Mouse (Mus musculus) inflammation-experienced regulatory T-cells, adult 6 months (primary cell): ENCODE data around the gene Wfdc1. TPM values are rescaled to one million over a fixed set of nuclear protein-coding genes. Genes with fewer than 3 reads are reported as not detected.

Experiments used
- ATAC-seq: one replicate; pipeline ENCODE4 v1.8.0; 2017
- polyA plus RNA-seq, 3 experiments: library from polyadenylated mRNA; unstranded; fragments of 100-300 nt; shearing (Covaris generic); gene quantifications; one replicate each; pipeline ENCODE4 v1.2.1; 2017

The Wfdc1 gene
- polyA plus RNA-seq, 3 experiments from 2014 or later = not detected

- no peak for ATAC-seq
Measured at GRCm38 (mm10) chr8:119737093-119737900, 71.1 kb downstream of the Wfdc1 start.

Other genes with a start within 250 kb of the Wfdc1 start
- gene Osgin1, start 232.2 kb upstream of the Wfdc1 start, polyA plus RNA-seq = 10 to 100 TPM; 15.6 to 28.0 (median 24.5) TPM
- not detected for gene Necab2, start 219.6 kb upstream of the Wfdc1 start, polyA plus RNA-seq
- gene Slc38a8, start 164.7 kb upstream of the Wfdc1 start, polyA plus RNA-seq = not detected
- gene Mbtps1, start 107.6 kb upstream of the Wfdc1 start, polyA plus RNA-seq = 10 to 100 TPM; 32.6 to 52.2 (median 45.6) TPM
- gene Hsdl1, start 91.2 kb upstream of the Wfdc1 start, polyA plus RNA-seq = 10 to 100 TPM; 30.3 to 73.9 (median 72.5) TPM
- not detected for gene Dnaaf1, start 91.1 kb upstream of the Wfdc1 start, polyA plus RNA-seq
- 10 to 100 TPM in 2 of 3 experiments, 1 to 10 TPM in 1; 8.3 to 14.8 (median 13.3) TPM for gene Taf1c, start 61.1 kb upstream of the Wfdc1 start, polyA plus RNA-seq
- gene Adad2, start 53.6 kb upstream of the Wfdc1 start, polyA plus RNA-seq = not detected
- not detected for gene Kcng4, start 30.7 kb upstream of the Wfdc1 start, polyA plus RNA-seq
- gene Atp2c2, start 33.6 kb downstream of the Wfdc1 start, polyA plus RNA-seq = not detected
- 1 to 10 TPM; 6.1 to 7.4 (median 7.0) TPM for gene Tldc1, start 112.1 kb downstream of the Wfdc1 start, polyA plus RNA-seq
- 100 to 1,000 TPM; 181 to 242 (median 218) TPM for gene Cotl1, start 174.2 kb downstream of the Wfdc1 start, polyA plus RNA-seq
- gene Klhl36, start 195.9 kb downstream of the Wfdc1 start, polyA plus RNA-seq = 1 to 10 TPM; 6.8 to 8.0 (median 7.1) TPM
- gene Usp10, start 244.0 kb downstream of the Wfdc1 start, polyA plus RNA-seq = 10 to 100 TPM; 37.4 to 55.0 (median 43.9) TPM
- gene Gm20388, start 244.5 kb downstream of the Wfdc1 start, polyA plus RNA-seq = 10 to 100 TPM; 10.8 to 14.1 (median 11.8) TPM